Mouse (Mus musculus) spleen, adult 2 months (tissue): ENCODE measurements at regions not wholly inside any gene's neighbourhood (a gene's known extent, or its start where the extent isn't known, plus 50 kb on each side); places are given as distances from the start of the nearest gene placed in this dataset.

Source experiments
- DNase-seq, 2 experiments: peaks; one replicate each; pipeline versions ENCODE4 v3.0.0 to v3.0.0-alpha.2; 2012 to 2021; ENCODE audit warnings: low spot score in 2 of 2, low read depth in 1 of 2
- H3K27ac ChIP-seq: fragments of 200-500 bp; 2 replicates; pipeline ENCODE4 v1.5.1; 2012; ENCODE audit warnings: low read length, inconsistent platforms; ENCODE audit not compliant: insufficient read depth
- H3K27me3 ChIP-seq: fragments of 200-500 bp; 2 replicates; pipeline ENCODE4 v1.6.1; 2012; ENCODE audit warnings: mild to moderate bottlenecking, moderate library complexity, low read length, inconsistent platforms; ENCODE audit not compliant: control insufficient read depth, insufficient read depth
- H3K36me3 ChIP-seq: fragments of 200-500 bp; 2 replicates; pipeline ENCODE4 v1.6.1; 2012; ENCODE audit warnings: mild to moderate bottlenecking, low read length, inconsistent platforms; ENCODE audit not compliant: control insufficient read depth, insufficient read depth
- H3K4me1 ChIP-seq: fragments of 200-500 bp; 2 replicates; pipeline ENCODE4 v1.6.1; 2011; ENCODE audit warnings: inconsistent platforms; ENCODE audit not compliant: control insufficient read depth, insufficient read depth, insufficient read length
- H3K4me3 ChIP-seq: fragments of 200-500 bp; 2 replicates; pipeline ENCODE4 v1.5.1; 2011; ENCODE audit warnings: mild to moderate bottlenecking, inconsistent platforms; ENCODE audit not compliant: insufficient read depth, insufficient read length; ENCODE audit errors: extremely low read depth
- CTCF ChIP-seq: fragments of 200-500 bp; IDR thresholded peaks from 2 replicates; pipeline ENCODE4 v1.5.1; 2011; ENCODE audit warnings: mild to moderate bottlenecking, inconsistent platforms; ENCODE audit not compliant: insufficient read depth, insufficient read length, insufficient replicate concordance; ENCODE audit errors: extremely low read depth
- POLR2A ChIP-seq: fragments of 200-500 bp; IDR thresholded peaks from 2 replicates; pipeline ENCODE4 v1.6.1; 2011; ENCODE audit warnings: low read depth, low read length, inconsistent platforms
- WGBS: fragments of 180-500 bp; shearing (Covaris S2); methylation state at CpG from one replicate; pipeline ENCODE4 v1.1.7; 2018; 5-methylcytosine and 5-hydroxymethylcytosine counted together

GRCm38 (mm10) chr17:4319141-4319540, 623.1 kb upstream of the Nox3 start:
- no peaks in the 10 kb centered on the region for H3K27me3 ChIP-seq
- no peaks in the 10 kb centered on the region for H3K36me3 ChIP-seq
- no peak overlapping the region for H3K27ac ChIP-seq
- peaks cover 2% of the 10 kb centered on the region; the same call in 1 of the 2 replicates for H3K4me1 ChIP-seq
- no peak overlapping the region for H3K4me3 ChIP-seq
- 88% methylated on average over 4 of the region's 4 CpGs for WGBS
- TF ChIP-seq POLR2A (no peak), CTCF (no peak)
- DNase-seq: no peak

GRCm38 (mm10) chr17:4328810-4329209, 632.7 kb upstream of the Nox3 start:
- 94% methylated on average over 1 of the region's 1 CpGs for whole genome bisulfite sequencing
- Histone ChIP-seq H3K36me3 (no peaks in the 10 kb centered on the region), H3K27ac (no peak overlapping the region), H3K4me1 (no peaks in the 10 kb centered on the region), H3K27me3 (no peaks in the 10 kb centered on the region), H3K4me3 (no peak overlapping the region)
- DNase-seq: no peak
- TF ChIP-seq POLR2A (no peak), CTCF (no peak)

DNA sequence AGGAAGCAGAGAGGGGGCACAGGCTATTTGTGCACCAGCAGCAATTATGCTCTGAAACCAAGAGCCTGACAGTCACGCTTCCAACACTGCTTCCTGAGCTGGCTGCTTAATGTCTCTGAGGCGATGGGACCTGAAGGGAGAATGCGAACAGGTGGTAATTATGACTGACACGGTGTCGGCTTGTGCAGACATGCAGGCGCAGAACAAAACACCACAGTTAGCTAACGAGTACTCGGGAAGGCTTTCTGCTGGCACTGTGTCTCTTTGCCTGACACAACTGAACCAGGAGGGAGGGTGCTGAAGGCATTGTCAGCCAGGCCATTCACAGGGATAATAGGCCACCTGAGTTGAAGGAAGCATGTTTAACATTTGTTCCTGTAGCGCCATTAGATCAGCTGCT, 635.6 kb upstream of the Nox3 start:
- Histone ChIP-seq H3K27me3 (no peaks in the 10 kb centered on the region), H3K36me3 (no peaks in the 10 kb centered on the region), H3K4me3 (no peak overlapping the region), H3K4me1 (no peaks in the 10 kb centered on the region), H3K27ac (no peak overlapping the region)
- WGBS: 91% methylated on average over 9 of the region's 9 CpGs
- no peak for DNase-seq
- no peak for TF ChIP-seq POLR2A
- TF ChIP-seq CTCF: no peak

DNA sequence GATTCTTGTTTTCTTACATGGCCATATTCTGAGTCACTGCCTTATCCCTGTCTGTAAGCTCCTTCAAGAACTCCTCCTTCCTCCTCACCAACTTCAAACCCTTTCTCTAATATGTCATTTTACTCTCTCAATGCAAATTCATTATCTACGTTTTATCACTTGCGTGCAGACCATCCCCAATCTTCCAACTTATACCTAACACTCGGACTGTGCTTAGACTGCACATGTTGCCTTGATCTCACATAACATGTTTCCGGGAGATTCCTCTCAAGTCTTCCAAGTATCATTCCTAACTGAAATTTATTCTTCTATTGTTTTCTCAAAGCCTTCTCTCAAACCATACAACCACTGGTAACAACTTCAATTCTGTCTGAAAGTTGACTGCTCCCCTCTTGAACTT, 637.0 kb upstream of the Nox3 start:
- no peak for TF ChIP-seq CTCF
- no peak for TF ChIP-seq POLR2A
- Histone ChIP-seq H3K4me3 (no peak overlapping the region), H3K27me3 (no peaks in the 10 kb centered on the region), H3K27ac (no peak overlapping the region), H3K4me1 (no peaks in the 10 kb centered on the region), H3K36me3 (no peaks in the 10 kb centered on the region)
- no peak for DNase-seq
- 91% methylated on average over 4 of the region's 4 CpGs for WGBS

DNA sequence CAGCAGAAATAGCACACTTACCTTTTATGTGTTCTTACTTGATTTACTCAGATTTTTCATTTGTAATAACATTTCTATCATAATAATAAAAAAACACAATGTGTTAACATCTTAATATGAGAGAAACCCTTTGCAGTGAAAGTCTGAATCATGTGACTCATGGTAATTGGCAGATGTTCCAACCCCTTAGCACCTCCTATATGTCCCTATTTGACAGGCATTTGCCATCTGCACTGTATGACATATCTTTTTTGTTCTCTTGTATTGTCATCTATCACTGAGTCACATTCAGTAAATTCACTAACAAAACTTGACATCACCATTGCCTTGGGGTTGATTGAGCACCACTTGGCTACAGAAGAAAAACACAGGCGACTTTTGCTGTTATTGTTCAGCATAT, 641.1 kb upstream of the Arid1b start:
- no peak overlapping the region for H3K27ac ChIP-seq
- no peaks in the 10 kb centered on the region for H3K36me3 ChIP-seq
- no peaks in the 10 kb centered on the region for H3K27me3 ChIP-seq
- TF ChIP-seq POLR2A (no peak), CTCF (no peak)
- H3K4me3 ChIP-seq: no peak overlapping the region
- no peak for DNase-seq
- WGBS: 70% methylated on average over 1 of the region's 1 CpGs
- H3K4me1 ChIP-seq: no peaks in the 10 kb centered on the region

- WGBS: 86% methylated on average over 5 of the region's 5 CpGs
- Histone ChIP-seq H3K4me3 (no peak overlapping the region), H3K4me1 (no peaks in the 10 kb centered on the region), H3K27me3 (no peaks in the 10 kb centered on the region), H3K36me3 (no peaks in the 10 kb centered on the region), H3K27ac (no peak overlapping the region)
- TF ChIP-seq CTCF (no peak), POLR2A (no peak)
- no peak for DNase-seq
These were observed 638.5 kb upstream of the Arid1b start for GRCm38 (mm10) chr17:4355506-4356218.
